Mouse (Mus musculus) ovary, adult 18-20 months (tissue): ENCODE results near the gene Rmnd5b.
A peak's percentile ranks its signal among the peaks of the same experiment; 100 is the strongest.
"Not testable (repeated sequence)": the region's sequence is repeated elsewhere in the genome, so short reads cannot be mapped to it uniquely, and the experiment has no call there.

ENCODE experiments used
- DNase-seq: peaks from one replicate; pipeline ENCODE4 v3.0.0; 2022; ENCODE audit warnings: low spot score, mixed read lengths

The Rmnd5b gene

GRCm38 (mm10) chr11:51635525-51636322 lies at the start of gene Rmnd5b:
Gene Rmnd5b, minus strand, starts transcription at chr11:51635896.
- DNase-seq, result peak; percentile 80

DNA sequence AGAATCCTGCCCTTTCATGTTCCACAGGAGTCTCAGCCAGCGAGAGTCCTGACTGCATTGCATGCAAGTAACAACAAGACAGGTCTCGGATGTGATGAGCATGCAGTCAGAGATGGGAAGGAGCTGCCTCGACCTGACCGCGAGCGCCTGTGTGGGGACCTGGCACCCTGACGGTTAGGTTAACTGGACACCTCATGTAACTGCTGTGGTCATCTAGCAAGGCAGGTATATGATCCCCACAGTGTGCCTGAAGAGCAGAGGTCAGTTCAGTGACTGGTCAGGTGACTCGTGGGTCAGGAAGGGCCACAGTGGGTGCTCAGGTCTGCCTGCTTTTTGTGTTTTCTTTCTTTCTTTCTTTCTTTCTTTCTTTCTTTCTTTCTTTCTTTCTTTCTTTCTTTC lies 46.3 kb upstream of the Rmnd5b start:
- DNase-seq, result no peak

- peak; percentile 75 for DNase-seq
Observed at GRCm38 (mm10) chr11:51681324-51681975, 45.8 kb upstream of the Rmnd5b start.

DNA sequence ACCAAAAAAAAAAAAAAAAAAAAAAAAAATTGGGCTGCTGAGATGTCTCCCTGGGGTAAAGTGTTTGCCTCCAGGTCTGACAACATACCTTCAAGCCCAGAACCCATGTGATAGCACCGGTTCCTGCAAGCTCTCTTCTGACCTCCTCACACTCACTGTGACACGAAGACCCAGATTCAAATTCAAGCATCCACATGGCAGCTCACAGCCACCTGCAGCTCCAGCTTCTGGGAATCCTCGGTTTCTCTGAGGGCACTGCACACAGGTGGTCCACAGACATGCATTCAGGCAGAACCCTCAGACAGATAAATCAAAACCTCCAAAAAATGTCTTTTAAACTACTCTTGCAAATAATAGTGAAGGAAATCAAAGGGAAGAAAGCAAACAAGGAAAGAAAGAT lies 43.8 kb upstream of the Rmnd5b start:
- no peak for DNase-seq

DNA sequence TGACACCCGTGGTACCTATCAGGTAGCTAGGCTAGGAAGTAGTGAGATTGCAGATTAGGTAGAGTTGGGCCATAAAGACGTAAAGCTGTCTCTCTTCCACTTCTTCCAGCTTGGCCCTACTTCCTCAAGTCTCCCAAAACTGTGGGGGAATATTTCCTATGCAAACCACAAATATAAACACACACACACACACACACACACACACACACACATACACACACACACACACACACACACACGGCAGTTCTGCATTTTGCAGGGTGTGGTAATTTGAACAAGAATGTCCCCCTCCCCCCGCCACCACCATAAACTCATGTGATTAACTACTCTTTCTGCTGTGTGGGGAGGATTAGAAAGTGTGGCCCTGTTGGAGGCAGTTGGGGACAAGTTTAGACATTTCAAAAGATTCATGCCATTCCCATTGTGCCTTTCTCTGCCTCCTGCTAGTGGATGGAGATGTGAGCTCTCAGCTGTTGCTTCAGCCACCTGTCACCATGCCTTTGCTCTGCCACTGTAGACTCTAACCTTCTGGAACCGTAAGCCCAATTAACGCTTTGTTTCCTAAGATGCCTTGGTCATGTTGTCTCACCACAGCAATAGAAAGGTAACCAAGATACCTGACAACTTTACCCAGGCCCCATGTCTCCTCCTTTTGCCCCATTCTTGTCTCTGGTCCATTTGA lies 42.2 kb upstream of the Rmnd5b start:
- DNase-seq, result no peak

DNA sequence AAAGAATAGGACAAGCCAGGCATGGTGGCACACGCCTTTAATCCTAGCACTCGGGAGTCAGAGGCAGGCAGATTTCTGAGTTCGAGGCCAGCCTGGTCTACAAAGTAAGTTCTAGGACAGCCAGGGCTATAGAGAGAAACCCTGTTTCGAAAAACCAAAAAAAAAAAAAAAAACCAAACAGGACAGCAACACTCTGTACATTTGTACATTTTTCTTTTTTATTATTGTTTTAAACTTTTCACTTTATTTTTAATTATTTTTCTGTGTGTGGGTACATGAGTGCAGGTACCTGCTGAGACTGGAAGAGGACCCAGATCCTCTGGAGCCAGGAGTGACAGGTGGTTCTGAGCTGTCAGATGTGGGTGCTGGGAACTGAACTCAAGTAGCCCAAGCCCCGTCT lies 39.7 kb upstream of the Rmnd5b start:
- no peak for DNase-seq

DNA sequence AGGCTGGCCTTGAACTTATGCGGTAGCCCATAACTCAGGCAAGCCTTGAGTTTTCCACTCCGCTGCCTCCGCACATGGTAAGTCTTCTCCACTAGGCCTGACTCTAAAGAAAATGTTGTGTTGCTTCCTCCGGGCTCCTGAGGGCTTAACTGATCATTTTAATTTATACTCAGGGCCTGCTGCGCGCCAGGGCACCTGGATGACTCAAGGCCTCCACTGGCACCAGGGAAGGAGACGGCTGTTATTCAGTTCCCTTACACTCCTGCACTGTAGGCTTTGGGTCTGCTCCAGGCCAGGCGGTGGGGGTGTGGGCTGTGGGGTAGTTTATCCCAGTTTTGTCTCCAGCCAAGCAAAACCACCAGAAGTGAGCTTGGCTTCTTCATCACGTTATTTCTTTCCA lies 37.6 kb upstream of the Rmnd5b start:
- DNase-seq, result peak; percentile 50

DNA sequence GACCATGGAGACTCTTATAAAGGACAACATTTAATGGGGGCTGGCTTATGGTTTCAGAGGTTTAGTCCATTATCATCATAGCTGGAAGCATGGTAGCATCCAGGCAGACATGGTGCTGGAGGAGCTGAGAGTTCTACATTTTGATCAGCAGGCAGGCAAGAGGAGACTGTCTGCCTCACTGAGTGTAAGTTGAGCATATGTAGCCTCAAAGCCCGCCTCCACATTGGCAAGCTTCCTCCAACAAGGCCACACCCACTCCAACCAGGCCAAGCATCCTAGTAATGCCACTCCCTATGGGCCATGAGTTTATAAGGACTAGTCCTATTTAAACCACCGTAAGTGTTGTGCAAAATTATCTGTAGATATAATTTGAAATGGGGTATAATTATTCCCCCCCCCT lies 35.7 kb upstream of the Rmnd5b start:
- no peak for DNase-seq

GRCm38 (mm10) chr11:51670846-51671245 lies 35.1 kb upstream of the Rmnd5b start:
- no peak for DNase-seq

GRCm38 (mm10) chr11:51664747-51665146 lies 29.1 kb upstream of the Rmnd5b start:
- not testable (repeated sequence) for DNase-seq

GRCm38 (mm10) chr11:51662632-51663031 lies 26.9 kb upstream of the Rmnd5b start:
- DNase-seq, result no peak

DNA sequence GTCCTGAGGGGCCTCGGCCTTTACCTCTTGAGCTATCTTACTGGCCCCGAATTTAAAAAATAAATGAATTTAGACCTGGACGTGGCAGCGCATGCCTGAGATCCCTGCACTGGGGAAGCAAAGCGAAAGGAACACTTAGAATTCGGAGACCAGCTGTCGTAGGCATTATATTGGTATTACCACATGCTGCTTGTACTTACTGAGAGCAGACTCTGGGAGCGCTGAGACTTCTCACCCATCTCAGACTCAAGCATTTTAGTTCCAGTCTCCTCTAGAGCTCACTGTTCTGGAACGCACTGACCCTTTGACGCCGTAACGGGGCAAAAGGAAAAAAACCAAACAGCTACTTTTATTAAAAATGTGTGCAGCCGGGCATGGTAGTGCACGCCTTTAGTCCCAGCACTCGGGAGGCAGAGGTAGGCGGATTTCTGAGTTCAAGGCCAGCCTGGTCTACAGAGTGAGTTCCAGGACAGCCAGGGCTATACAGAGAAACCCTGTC lies 26.2 kb upstream of the Rmnd5b start:
- no peak for DNase-seq

DNA sequence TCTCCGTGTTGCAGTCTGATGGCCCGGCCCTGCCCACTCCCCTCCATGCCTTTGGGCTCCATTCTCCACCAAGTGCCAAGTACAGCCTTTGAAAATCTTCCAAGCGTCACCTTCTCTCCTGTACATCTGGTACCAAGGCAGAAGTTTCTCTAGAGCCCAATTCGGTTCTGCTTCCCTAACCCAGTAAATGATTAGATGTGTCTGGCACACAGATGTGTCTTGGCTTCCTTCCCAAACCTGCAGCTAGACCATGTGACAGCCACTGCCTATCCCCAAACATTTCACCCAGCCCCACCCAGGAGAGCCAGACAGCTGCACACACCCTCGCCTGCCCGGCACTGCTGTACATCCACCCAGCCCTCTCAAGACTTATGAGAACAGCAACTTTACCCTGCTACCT lies 23.0 kb upstream of the Rmnd5b start:
- DNase-seq, result no peak

- DNase-seq, result no peak
Observed at GRCm38 (mm10) chr11:51658291-51658690, 22.6 kb upstream of the Rmnd5b start.

DNA sequence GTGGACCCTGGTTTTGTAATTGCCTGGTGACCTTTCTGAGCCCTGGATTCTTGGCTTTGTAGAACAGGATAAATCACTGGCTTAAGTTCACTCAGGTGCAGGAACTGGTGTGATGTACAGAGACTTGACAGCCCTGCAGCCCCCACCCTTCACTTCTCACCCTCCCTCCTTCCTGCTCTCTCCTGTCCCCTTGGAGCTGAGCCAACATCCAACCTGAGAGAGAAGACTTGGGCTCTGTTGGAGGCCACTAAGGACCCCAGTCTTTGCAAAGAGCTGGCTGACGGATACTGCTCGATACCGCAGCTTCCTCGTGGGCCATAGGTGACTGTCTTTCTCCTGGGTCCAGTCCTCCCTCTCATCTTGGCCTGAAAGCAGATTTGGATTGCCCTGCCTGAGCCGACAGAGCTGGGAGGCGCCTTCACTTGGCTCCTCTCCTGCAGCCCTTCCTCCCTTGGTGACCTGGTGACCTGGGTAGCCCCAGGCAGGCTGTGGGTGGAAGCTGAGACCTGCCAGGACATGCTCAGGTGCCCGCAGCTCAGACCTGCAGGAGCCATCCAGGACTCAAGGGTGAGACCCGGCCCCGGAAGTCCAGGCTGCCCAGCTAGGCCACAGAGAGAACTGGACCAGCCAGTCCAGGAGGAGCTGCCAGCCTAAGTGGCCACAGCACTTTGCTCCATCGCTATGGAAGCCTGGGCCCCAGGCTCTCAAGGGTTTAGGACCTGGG lies 21.3 kb upstream of the Rmnd5b start:
- DNase-seq, result no peak

- no peak for DNase-seq
Observed at GRCm38 (mm10) chr11:51654891-51655290, 19.2 kb upstream of the Rmnd5b start.

GRCm38 (mm10) chr11:51653736-51654135 lies 18.0 kb upstream of the Rmnd5b start:
- no peak for DNase-seq

DNA sequence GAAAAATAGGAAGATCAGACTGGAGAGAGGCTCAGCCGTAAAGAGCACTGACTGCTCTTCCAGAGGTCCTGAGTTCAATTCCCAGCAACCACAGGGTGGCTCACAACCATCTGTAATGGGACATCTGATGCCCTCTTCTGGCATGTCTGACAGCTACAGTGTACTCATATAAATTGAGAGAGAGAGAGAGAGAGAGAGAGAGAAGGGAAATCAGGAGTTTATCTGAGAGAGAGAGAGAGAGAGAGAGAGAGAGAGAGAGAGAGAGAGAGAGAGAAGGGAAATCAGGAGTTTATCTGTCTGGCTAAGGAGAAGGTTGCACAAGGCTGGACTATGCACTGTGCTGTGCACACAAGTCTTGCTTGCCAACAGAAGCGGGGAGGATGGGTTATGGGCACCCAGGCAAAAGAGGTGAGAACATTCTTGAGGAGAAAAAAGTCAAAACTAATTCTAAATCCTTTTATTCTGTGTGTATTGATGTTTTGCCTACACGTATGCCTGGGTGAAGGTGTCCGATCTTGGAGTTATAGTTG lies 17.3 kb upstream of the Rmnd5b start:
- DNase-seq, result no peak

- DNase-seq, result peak; percentile 61
Observed at GRCm38 (mm10) chr11:51650691-51651515, 15.2 kb upstream of the Rmnd5b start, which contains the start of the genes N4bp3 and D930048N14Rik. Gene N4bp3, minus strand, starts transcription at chr11:51650842. Gene D930048N14Rik, plus strand, starts transcription at chr11:51650954.

DNA sequence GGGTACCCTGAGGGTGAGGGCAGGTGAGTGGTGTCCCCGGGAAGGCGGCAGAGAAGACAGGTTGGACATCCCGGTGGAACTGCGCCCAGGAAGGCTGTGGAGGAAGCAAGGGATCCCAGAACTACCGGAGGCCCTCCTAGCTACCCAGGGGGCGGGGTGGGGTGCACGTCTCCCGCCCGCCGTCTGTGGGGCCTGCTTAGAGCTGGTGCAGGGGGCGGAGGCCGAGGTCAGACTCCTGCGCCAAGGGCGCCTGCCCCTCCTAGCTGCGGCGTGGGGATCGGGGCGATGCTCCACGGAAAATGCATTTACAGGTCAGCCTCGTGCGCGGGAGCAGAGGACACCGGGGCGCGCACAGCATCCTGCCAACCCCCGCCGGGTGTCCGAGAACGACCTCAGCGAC lies 14.6 kb upstream of the Rmnd5b start:
- no peak for DNase-seq

DNA sequence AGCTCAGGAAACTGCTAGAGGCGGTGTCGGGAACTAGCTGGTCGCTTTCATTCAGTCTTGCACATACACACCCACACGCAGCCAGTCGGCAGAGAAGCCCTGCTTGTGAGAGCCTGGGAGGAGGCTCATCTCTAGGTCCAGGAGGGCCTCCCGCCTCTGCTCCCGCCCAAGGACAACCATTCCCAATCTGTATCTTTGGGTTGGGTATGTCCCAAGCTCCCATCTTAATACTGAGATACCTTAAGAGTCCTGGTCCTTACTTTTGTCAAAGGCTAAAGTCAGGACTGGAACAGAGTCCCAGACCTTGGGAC lies 14.1 kb upstream of the Rmnd5b start:
- no peak for DNase-seq
